Mouse (Mus musculus): ENCODE measurements around the gene Pitx2. TPM values are rescaled to one million over a fixed set of nuclear protein-coding genes. Genes with fewer than 3 reads are reported as not detected.
A peak's percentile ranks its signal among the peaks of the same experiment; 100 is the strongest.

Pitx2 gene
- polyA plus RNA-seq, 1 experiment from 2014 or later: 15.9 TPM

GRCm38 (mm10) chr3:129214146-129214665 is 14.5 kb downstream of the Pitx2 start:
- Histone ChIP-seq H3K4me2 (peak overlapping the region; percentile 90), H3K27me3 (peaks cover 91% of the 10 kb centered on the region), H3K4me3 (replicated peaks) (peak overlapping the region; percentile 53), H3K27ac (no peak overlapping the region), H3K4me1 (peaks cover 33% of the 10 kb centered on the region), H3K9ac (peak overlapping the region; percentile 47), H3K36me3 (replicated peaks) (no peaks in the 10 kb centered on the region), H3K9me3 (no peaks in the 10 kb centered on the region)
- ATAC-seq (ENCODE audit: low FRiP score): peak; percentile 10
- under 1% methylated on average over 34 of the region's 34 CpGs for WGBS

GRCm38 (mm10) chr3:129214666-129215161 is 15.0 kb downstream of the Pitx2 start:
- Histone ChIP-seq H3K4me1 (peaks cover 33% of the 10 kb centered on the region), H3K27ac (no peak overlapping the region), H3K27me3 (peaks cover 90% of the 10 kb centered on the region), H3K9me3 (no peaks in the 10 kb centered on the region), H3K4me2 (peak overlapping the region; percentile 90), H3K36me3 (replicated peaks) (no peaks in the 10 kb centered on the region), H3K4me3 (replicated peaks) (peak overlapping the region; percentile 53), H3K9ac (peak overlapping the region; percentile 25; the same call in 1 of the 2 replicates)
- ATAC-seq (ENCODE audit: low FRiP score): 0 out of 2 replicates have a peak, but pooled peaks have one; percentile 0
- under 1% methylated on average over 31 of the region's 31 CpGs for WGBS

DNA sequence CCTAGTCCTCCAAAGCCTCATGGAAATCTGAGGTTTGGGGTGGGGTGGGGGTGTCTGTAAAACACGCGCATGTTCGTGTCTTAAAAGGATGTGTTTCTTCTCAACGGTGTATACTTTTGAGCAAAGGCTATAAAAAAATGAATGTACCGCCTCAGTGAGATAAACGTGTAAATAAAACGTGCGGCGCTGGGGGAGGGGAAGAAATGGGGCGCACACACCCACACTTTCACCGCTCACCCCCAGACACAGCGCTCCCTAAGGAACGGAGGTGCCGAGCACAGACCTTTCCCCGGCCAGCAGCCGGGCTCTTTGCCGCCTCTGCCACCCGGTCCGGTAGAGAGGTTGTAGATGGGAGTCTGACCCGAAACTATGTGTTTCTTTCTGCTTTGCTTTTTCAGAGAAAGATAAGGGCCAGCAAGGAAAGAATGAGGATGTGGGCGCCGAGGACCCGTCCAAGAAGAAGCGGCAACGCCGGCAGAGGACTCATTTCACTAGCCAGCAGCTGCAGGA is 15.6 kb downstream of the Pitx2 start:
- H3K27me3 ChIP-seq: peaks cover 90% of the 10 kb centered on the region
- no peak overlapping the region for H3K27ac ChIP-seq
- H3K4me1 ChIP-seq: peaks cover 33% of the 10 kb centered on the region
- no peaks in the 10 kb centered on the region for H3K36me3 ChIP-seq (replicated peaks)
- peak overlapping the region; percentile 53 for H3K4me3 ChIP-seq (replicated peaks)
- H3K4me2 ChIP-seq: peak overlapping the region; percentile 35
- no peak for ATAC-seq (ENCODE audit: low FRiP score)
- no peaks in the 10 kb centered on the region for H3K9me3 ChIP-seq
- under 1% methylated on average over 26 of the region's 26 CpGs for WGBS
- no peak overlapping the region for H3K9ac ChIP-seq

DNA sequence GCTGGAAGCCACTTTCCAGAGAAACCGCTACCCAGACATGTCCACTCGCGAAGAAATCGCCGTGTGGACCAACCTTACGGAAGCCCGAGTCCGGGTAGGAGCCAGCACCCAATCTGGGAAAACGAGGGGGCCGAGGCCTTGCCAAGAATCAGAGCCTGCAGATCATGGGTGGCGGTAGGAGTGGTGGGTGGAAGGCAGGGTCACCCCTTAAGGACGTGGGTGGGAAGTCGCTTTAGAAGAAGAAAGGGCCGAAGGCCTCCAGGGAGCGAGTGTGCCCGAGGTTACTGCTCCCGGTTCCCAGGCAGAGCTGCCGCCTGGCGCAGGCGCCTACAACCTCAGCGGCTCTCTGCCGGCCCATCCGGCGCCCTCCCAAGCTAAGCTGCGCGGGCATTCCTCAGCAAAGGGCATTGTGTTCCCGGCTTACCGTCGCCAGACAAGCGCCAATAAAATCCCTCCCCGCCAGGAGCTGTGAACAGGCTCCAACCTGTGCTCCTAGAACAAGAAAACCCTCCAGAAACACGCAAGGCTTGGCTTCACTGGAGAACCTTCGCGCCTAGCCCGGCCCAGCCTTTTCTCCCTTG is 16.2 kb downstream of the Pitx2 start:
- ATAC-seq (ENCODE audit: low FRiP score): no peak
- Histone ChIP-seq H3K9ac (no peak overlapping the region), H3K4me2 (peak overlapping the region; percentile 35), H3K27ac (no peak overlapping the region), H3K27me3 (peaks cover 90% of the 10 kb centered on the region), H3K4me1 (peaks cover 33% of the 10 kb centered on the region), H3K9me3 (no peaks in the 10 kb centered on the region), H3K4me3 (replicated peaks) (peak overlapping the region; percentile 53), H3K36me3 (replicated peaks) (no peaks in the 10 kb centered on the region)
- WGBS: 1% methylated on average over 34 of the region's 35 CpGs

DNA sequence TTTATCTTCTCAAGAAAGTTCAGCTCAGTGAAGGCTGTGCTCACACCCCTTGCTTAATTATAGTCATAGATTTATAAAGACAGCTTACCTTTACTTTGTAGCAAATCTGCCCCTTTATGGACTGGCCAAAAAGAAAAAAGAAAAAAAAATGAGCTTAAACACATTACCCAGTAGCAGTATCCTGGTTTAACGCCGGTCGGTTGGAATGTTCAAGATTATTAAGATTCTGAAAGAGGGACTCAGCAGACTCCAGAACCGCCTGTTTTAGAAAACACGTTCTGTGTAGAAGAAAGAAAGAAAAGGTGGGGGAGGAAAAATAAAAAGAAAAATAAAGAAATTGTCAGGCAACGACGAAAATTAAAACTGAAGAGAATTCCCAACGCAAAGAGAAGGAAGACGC is 16.8 kb downstream of the Pitx2 start:
- H3K27me3 ChIP-seq: peaks cover 91% of the 10 kb centered on the region
- no peak overlapping the region for H3K9ac ChIP-seq
- no peak for ATAC-seq (ENCODE audit: low FRiP score)
- no peak overlapping the region for H3K4me3 ChIP-seq (replicated peaks)
- WGBS: under 1% methylated on average over 9 of the region's 9 CpGs
- no peaks in the 10 kb centered on the region for H3K9me3 ChIP-seq
- no peaks in the 10 kb centered on the region for H3K36me3 ChIP-seq (replicated peaks)
- H3K4me1 ChIP-seq: peaks cover 33% of the 10 kb centered on the region
- no peak overlapping the region for H3K4me2 ChIP-seq
- no peak overlapping the region for H3K27ac ChIP-seq

DNA sequence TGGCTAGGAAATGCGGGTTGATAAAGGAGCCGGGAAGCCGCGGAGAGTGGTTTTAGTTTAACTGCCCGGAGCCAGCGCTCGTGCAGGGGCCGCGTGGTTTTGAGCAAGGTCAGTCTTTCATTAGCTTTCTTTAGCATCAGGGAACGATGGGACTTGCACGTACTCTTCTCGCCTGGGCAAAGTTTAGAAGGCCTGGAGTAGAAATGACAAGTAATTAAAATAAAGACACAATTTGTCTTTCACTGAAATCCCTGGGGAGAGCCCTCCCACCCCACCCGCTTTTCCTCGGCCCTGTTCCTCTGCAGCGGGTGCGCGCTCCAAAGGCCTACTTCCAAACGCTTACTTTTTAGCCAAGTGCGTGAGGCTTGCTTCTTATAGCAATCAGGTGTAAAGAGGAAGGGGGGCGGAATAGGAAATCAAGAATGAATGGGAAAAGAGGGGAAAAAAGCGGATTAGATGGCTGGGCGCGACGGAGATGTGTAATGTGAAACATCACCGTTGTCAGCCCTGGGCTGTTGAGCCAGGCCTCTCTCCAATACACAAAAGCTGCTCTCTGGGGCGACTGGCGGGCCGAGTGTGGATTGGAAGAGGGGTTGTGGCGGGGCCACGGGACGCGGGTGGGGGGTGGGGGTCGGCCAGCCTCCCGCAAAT is 17.4 kb downstream of the Pitx2 start:
- Histone ChIP-seq H3K9me3 (no peaks in the 10 kb centered on the region), H3K4me3 (replicated peaks) (no peak overlapping the region; the same call in 1 of the 2 replicates), H3K4me1 (peaks cover 33% of the 10 kb centered on the region), H3K27ac (no peak overlapping the region), H3K4me2 (no peak overlapping the region), H3K9ac (no peak overlapping the region), H3K27me3 (peaks cover 91% of the 10 kb centered on the region), H3K36me3 (replicated peaks) (no peaks in the 10 kb centered on the region)
- WGBS: under 1% methylated on average over 34 of the region's 34 CpGs
- ATAC-seq (ENCODE audit: low FRiP score): no peak

DNA sequence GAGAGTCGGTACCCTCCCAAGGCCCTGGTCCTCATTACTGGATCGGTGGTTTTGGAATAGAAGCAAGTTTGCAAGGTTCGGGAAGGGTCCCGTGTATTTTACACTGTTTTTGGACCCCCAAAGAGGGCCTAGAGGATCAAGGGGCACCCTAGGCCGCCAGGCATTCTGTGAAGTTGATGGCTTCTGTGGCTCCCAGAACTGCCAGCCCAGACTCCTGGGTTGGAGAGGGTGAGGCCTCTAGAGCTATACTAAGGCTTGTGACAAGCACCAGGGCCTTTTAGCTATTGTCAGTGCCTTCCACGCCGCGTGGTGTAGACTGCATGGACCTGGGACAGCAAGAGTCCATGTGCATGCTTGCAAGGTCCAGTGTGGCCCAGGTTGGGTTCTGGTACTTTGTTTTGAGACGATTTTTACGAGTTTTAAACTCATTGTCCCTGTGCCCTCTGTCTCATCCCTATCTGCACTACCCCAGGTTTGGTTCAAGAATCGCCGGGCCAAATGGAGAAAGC is 18.2 kb downstream of the Pitx2 start:
- 2% methylated on average over 12 of the region's 12 CpGs for WGBS
- Histone ChIP-seq H3K4me3 (replicated peaks) (no peak overlapping the region), H3K4me2 (no peak overlapping the region), H3K4me1 (peaks cover 33% of the 10 kb centered on the region), H3K9ac (no peak overlapping the region), H3K27me3 (peaks cover 90% of the 10 kb centered on the region), H3K36me3 (replicated peaks) (no peaks in the 10 kb centered on the region), H3K27ac (no peak overlapping the region), H3K9me3 (no peaks in the 10 kb centered on the region)
- ATAC-seq (ENCODE audit: low FRiP score): no peak

DNA sequence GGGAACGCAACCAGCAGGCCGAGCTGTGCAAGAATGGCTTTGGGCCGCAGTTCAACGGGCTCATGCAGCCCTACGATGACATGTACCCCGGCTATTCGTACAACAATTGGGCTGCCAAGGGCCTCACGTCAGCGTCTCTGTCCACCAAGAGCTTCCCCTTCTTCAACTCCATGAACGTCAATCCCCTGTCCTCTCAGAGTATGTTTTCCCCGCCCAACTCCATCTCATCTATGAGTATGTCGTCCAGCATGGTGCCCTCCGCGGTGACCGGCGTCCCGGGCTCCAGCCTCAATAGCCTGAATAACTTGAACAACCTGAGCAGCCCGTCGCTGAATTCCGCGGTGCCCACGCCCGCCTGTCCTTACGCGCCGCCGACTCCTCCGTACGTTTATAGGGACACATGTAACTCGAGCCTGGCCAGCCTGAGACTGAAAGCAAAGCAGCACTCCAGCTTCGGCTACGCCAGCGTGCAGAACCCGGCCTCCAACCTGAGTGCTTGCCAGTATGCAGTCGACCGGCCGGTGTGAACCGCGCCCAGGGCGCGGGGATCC is 18.8 kb downstream of the Pitx2 start:
- no peaks in the 10 kb centered on the region for H3K9me3 ChIP-seq
- no peaks in the 10 kb centered on the region for H3K36me3 ChIP-seq (replicated peaks)
- ATAC-seq (ENCODE audit: low FRiP score): no peak
- no peak overlapping the region for H3K9ac ChIP-seq
- H3K4me3 ChIP-seq (replicated peaks): no peak overlapping the region
- no peak overlapping the region for H3K27ac ChIP-seq
- under 1% methylated on average over 41 of the region's 41 CpGs for WGBS
- peaks cover 31% of the 10 kb centered on the region for H3K4me1 ChIP-seq
- H3K27me3 ChIP-seq: peaks cover 87% of the 10 kb centered on the region
- H3K4me2 ChIP-seq: no peak overlapping the region

DNA sequence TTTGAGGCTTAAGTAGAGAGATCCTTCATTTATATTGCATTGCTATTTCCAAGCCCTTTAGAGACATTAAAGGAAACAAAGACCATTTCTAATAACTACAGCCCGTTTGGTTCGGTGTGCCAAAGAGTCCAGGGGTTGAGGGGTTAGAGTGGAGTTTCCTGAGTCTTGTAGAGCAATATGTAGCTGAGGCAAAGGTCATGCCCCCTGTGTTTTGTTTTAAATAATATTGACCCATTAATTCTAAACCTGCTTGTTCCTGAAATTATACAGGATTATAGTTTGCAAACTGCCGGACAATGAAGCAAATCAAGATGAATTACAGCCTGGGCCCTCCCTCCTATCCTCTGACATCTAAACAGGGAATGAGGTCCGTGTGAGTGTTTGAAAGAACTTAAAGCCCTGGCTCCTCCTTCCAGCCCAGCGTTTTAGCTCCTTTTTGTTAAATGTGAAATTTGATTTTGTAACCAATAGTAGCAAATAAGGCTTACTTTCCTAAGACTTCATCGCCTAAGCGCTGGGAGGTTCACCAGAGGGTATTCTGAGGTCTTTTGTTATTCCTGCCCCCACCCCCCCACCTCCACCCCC is 20.5 kb downstream of the Pitx2 start:
- peaks cover 20% of the 10 kb centered on the region for H3K4me1 ChIP-seq

DNA sequence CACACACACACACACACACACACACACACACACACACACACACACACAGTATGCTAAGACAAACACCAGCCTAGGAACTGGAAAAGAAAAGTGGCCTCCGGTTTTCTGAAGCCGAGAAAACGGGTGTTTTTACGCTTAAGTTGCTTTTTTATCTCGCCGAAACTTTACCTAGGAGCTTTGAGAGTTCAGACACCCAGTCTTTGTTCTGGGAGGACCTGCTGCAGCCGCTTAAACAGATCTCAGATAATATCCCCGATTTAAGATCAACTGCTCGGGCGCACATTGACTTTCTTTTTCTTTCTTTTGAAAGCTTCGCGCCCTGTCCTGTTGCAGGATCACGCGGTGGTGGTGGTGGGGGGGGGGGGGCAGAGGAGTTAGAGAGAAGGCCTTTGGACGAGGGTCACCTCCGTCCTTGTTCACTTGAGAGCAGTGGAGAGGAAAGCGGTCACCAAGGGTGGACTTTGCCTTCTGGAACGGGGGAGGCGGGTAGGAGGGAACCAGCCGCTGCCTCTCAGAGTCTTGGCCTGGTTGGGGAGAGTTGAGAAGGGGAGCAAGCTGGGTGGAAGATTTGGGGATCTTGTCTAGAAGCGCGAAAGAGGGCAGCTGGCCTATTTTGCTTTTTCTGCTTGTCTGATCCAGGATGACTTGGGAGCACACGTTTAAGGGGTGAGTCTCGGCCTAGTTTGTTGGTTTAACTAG is 21.2 kb downstream of the Pitx2 start:
- H3K27me3 ChIP-seq: peaks cover 87% of the 10 kb centered on the region
- no peak overlapping the region for H3K27ac ChIP-seq
- H3K4me2 ChIP-seq: no peak overlapping the region
- H3K4me1 ChIP-seq: peaks cover 18% of the 10 kb centered on the region
- no peak for ATAC-seq (ENCODE audit: low FRiP score)
- H3K9ac ChIP-seq: no peak overlapping the region
- 2% methylated on average over 24 of the region's 24 CpGs for WGBS
- H3K36me3 ChIP-seq (replicated peaks): no peaks in the 10 kb centered on the region
- H3K4me3 ChIP-seq (replicated peaks): no peak overlapping the region
- no peaks in the 10 kb centered on the region for H3K9me3 ChIP-seq

More for the DNA sequence above, 20.5 kb downstream of the Pitx2 start:
- Histone ChIP-seq H3K4me2 (no peak overlapping the region), H3K9me3 (no peaks in the 10 kb centered on the region), H3K27me3 (peaks cover 87% of the 10 kb centered on the region), H3K36me3 (replicated peaks) (no peaks in the 10 kb centered on the region), H3K27ac (no peak overlapping the region), H3K9ac (no peak overlapping the region), H3K4me3 (replicated peaks) (no peak overlapping the region)
- under 1% methylated on average over 7 of the region's 7 CpGs for WGBS
- ATAC-seq (ENCODE audit: low FRiP score): no peak

GRCm38 (mm10) chr3:129221380-129222260 is 21.9 kb downstream of the Pitx2 start:
- 1% methylated on average over 26 of the region's 27 CpGs for WGBS
- H3K9ac ChIP-seq: no peak overlapping the region
- no peak overlapping the region for H3K4me3 ChIP-seq (replicated peaks)
- H3K9me3 ChIP-seq: no peaks in the 10 kb centered on the region
- no peak for ATAC-seq (ENCODE audit: low FRiP score)
- H3K36me3 ChIP-seq (replicated peaks): no peaks in the 10 kb centered on the region
- peaks cover 91% of the 10 kb centered on the region for H3K27me3 ChIP-seq
- H3K4me1 ChIP-seq: peaks cover 15% of the 10 kb centered on the region
- no peak overlapping the region for H3K4me2 ChIP-seq
- no peak overlapping the region for H3K27ac ChIP-seq

All from forebrain, embryonic 12.5 days (tissue).